Mouse (Mus musculus) limb, embryonic 15.5 days (tissue): ENCODE data around the gene Olfr54. TPM values are rescaled to one million over a fixed set of nuclear protein-coding genes. Genes with fewer than 3 reads are reported as not detected.
"Not testable (repeated sequence)": the region's sequence is repeated elsewhere in the genome, so short reads cannot be mapped to it uniquely, and the experiment has no call there.

ENCODE experiments used
- ATAC-seq: fragments of 200-750 bp; cut with Nextera tagmentation; 2 replicates; pipeline ENCODE4 v1.8.0; 2017; ENCODE audit warnings: low read depth, moderate TSS enrichment; ENCODE audit not compliant: insufficient number of reproducible peaks, low FRiP score, low TSS enrichment
- H3K27ac ChIP-seq: fragments of 300-500 bp; sonication (generic); 2 replicates; pipeline ENCODE4 v1.5.1; 2015; ENCODE audit warnings: moderate library complexity, mild to moderate bottlenecking, inconsistent platforms
- H3K27me3 ChIP-seq: fragments of 300-500 bp; sonication (generic); 2 replicates; pipeline ENCODE4 v1.6.1; 2015; ENCODE audit warnings: inconsistent platforms
- H3K36me3 ChIP-seq: fragments of 300-500 bp; sonication (generic); 2 replicates; pipeline ENCODE4 v1.6.1; 2015; ENCODE audit warnings: inconsistent platforms
- H3K4me1 ChIP-seq: fragments of 300-500 bp; sonication (generic); 2 replicates; pipeline ENCODE4 v1.6.1; 2015; ENCODE audit warnings: inconsistent platforms
- H3K4me2 ChIP-seq: fragments of 300-500 bp; sonication (generic); 2 replicates; pipeline ENCODE4 v1.6.1; 2015; ENCODE audit warnings: mild to moderate bottlenecking, inconsistent platforms
- H3K4me3 ChIP-seq: fragments of 300-500 bp; sonication (generic); 2 replicates; pipeline ENCODE4 v1.5.1; 2015; ENCODE audit warnings: mild to moderate bottlenecking, inconsistent platforms
- H3K9ac ChIP-seq: fragments of 300-500 bp; sonication (generic); 2 replicates; pipeline ENCODE4 v1.6.1; 2015; ENCODE audit warnings: inconsistent platforms
- H3K9me3 ChIP-seq: fragments of 300-500 bp; sonication (generic); 2 replicates; pipeline ENCODE4 v1.6.1; 2016; ENCODE audit warnings: inconsistent platforms
- WGBS: fragments of 180-500 bp; shearing (Covaris S2); methylation state at CpG from one replicate; pipeline ENCODE4 v1.1.7; 2015; 5-methylcytosine and 5-hydroxymethylcytosine counted together
- polyA plus RNA-seq: library from polyadenylated mRNA; unstranded; fragments of >200 nt; fragmentation: Nextera tagmentation; extraction: Ambion mirVana; gene quantifications from 2 replicates; pipeline ENCODE4 v1.2.1, GENCODE M21; 2015

The Olfr54 gene
- polyA plus RNA-seq, 1 experiment from 2014 or later = not detected

DNA sequence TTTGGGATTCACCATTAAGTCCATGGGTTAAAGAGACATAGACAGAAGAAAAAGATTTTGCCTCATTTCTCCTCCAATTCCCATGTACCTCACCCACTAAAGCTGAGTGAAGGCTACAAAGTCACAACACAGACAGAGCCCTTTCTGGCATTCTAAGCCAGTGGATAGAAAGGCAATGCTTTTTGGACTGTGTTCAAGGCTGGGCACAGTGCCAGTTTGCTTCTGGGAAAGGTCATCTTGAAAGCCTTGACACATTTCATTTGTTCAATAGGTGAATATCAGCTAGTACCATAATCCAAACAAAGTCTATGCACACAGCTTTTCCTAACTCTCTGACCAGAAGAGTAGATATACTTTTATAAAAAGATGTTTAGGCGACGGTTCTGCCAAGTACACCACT, 21.9 kb downstream of the Olfr54 start:
- Histone ChIP-seq H3K27ac (no peak overlapping the region), H3K4me3 (no peak overlapping the region), H3K9me3 (no peaks in the 10 kb centered on the region), H3K9ac (no peak overlapping the region), H3K27me3 (no peaks in the 10 kb centered on the region), H3K4me2 (no peak overlapping the region), H3K36me3 (no peaks in the 10 kb centered on the region), H3K4me1 (no peaks in the 10 kb centered on the region)
- ATAC-seq = no peak
- 89% methylated on average over 2 of the region's 2 CpGs for WGBS

DNA sequence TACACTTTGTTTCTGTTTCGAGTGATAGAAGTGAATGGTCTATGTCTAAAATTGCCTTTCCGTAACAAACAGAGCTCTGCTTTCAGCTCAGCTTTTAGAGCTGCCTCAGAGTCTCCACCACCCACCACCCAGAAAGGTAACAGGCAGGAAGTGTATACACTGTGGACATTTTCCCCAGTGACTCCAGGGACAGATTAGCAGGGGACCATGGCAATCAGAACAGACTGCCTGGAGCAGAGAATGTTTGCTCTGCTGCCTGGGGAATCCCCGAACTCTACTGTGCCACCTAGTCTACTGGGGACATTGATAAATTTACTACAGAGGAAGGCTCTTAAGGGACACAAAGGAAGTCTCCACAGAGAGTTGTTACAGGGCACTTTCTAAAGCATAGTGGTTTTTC, 30.7 kb downstream of the Olfr54 start:
- H3K36me3 ChIP-seq, ATAC-seq, H3K27me3 ChIP-seq, H3K4me1 ChIP-seq, H3K27ac ChIP-seq, H3K9me3 ChIP-seq, H3K9ac ChIP-seq, H3K4me2 ChIP-seq, H3K4me3 ChIP-seq: not testable (repeated sequence)
- 67% methylated on average over 3 of the region's 3 CpGs for WGBS

DNA sequence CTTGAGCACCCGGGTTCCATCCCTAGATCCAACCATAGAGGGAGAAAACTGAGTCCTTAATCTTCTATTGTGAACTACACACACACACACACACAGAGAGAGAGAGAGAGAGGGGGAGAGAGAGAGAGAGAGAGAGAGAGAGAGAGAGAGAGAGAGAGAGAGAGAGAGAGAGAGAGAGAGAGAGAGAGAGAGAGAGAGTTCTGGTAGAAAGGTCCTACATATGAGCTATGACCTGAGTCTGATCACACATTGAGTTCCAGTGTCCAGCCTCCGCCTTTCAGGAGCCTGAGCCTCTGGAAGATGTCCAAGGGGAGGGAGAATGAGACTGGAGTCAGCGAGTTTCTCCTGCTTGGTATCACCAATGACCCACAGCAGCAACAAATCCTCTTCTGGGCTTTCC, 33.8 kb downstream of the Olfr54 start, which contains the start of gene Olfr1375:
TSS of gene Olfr1375 (plus strand) at position 301 of the 400 bp plus-strand sequence.
- not testable (repeated sequence) for H3K36me3 ChIP-seq, H3K4me3 ChIP-seq, H3K27me3 ChIP-seq, H3K9ac ChIP-seq, H3K9me3 ChIP-seq, H3K27ac ChIP-seq, H3K4me1 ChIP-seq, ATAC-seq, H3K4me2 ChIP-seq
- 75% methylated on average over 3 of the region's 3 CpGs for WGBS

DNA sequence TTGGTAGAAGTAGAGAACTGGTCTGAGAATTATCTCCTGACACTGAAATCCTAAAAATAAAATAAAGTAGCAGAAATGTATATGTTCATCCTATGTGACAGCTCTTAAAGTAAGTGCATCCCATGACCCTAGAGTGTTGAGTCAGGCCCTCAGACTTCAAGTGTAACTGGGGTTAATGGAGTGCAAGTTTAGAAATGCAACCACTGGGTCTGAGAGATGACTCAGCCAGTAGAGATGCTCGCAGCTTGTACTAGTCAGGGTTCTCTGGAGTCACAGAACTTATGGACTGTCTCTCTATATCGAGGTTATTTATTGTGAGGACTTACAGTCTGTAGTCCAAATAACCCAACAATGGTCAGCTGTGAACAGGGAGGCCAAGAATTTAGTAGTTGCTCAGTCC, 37.6 kb downstream of the Olfr54 start:
- Histone ChIP-seq H3K4me3 (no peak overlapping the region), H3K4me2 (no peak overlapping the region), H3K36me3 (no peaks in the 10 kb centered on the region), H3K9ac (no peak overlapping the region), H3K4me1 (no peaks in the 10 kb centered on the region), H3K27me3 (no peaks in the 10 kb centered on the region), H3K27ac (no peak overlapping the region), H3K9me3 (no peaks in the 10 kb centered on the region)
- no peak for ATAC-seq
- 62% methylated on average over 2 of the region's 2 CpGs for WGBS

DNA sequence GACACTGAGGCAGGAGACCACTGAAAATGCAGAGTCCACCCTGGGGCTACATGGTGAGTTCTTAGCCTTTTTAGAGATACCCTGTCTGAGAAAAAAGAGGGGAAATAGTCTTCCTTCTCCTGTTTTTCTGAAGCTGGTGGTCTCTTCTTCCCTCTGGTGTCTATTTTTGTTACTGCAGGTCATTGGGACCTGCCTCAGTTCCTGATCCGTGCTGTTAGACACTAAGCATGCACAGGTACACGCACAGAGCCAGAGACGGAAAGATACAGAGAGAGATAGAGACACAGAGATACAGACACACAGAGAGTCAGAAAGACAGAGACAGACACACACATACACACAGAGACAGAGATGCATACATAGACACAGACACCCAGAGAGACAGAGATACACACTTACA, 39.2 kb downstream of the Olfr54 start:
- ATAC-seq = no peak
- Histone ChIP-seq H3K27ac (no peak overlapping the region), H3K4me3 (no peak overlapping the region), H3K9ac (no peak overlapping the region), H3K4me2 (no peak overlapping the region), H3K9me3 (no peaks in the 10 kb centered on the region), H3K4me1 (no peaks in the 10 kb centered on the region), H3K27me3 (no peaks in the 10 kb centered on the region), H3K36me3 (no peaks in the 10 kb centered on the region)
- whole genome bisulfite sequencing = 61% methylated on average over 3 of the region's 3 CpGs

DNA sequence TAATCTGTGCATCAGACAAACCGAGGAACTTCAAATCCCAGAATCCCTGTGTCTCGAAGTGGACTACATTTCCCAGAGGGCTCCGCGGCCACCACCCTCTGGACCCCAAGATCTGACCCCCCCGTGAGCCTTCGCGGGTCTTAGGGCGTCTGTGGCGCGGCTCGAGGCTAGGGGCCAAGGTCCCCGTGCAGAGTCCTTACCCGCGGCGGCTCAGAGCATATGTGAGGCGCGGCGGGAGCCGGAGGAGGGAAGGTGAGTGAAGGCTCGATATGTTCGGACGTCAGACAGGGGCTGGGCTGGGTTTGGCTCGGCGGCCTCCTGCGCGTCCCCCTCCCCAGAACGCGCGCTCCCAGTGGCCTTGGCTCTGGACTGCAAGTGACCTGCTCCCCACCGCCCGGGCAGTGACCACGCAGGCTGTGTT, 45.1 kb downstream of the Olfr54 start, which contains the start of gene Zfp354a:
TSS of gene Zfp354a (plus strand) at position 107 of the 421 bp plus-strand sequence.
- Histone ChIP-seq H3K9me3 (no peaks in the 10 kb centered on the region), H3K27ac (0 out of 2 replicates have a peak within 1 kb of the TSS, but pooled peaks have one; percentile 67), H3K4me2 (peak within 1 kb of the TSS; percentile 69), H3K36me3 (peaks cover 9% of the 10 kb centered on the region; the same call in 1 of the 2 replicates), H3K9ac (peak within 1 kb of the TSS; percentile 55), H3K4me3 (peak within 1 kb of the TSS; percentile 62), H3K4me1 (peaks cover 9% of the 10 kb centered on the region), H3K27me3 (no peaks in the 10 kb centered on the region)
- ATAC-seq = peak; percentile 85
- under 1% methylated on average over 32 of the region's 32 CpGs for WGBS

DNA sequence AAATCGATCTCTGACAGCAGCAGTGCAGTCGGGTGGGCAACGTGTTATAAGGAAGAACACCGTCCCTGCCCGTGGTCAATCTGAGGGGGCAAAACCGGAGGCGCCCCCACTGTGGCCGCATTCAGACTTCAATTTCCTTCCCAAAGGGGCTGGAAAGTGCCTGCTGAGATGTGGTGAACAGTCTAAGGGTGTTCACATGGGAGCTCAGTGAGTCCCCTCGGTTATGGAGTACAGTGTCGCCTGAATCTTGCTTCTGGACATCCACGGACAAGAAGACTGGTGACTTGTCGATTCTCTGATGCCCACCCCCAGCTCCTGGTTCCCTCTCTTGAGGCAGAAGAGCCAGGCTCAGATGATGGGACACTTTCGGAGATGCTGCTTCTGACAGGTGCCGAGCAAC, 45.6 kb downstream of the Olfr54 start:
- Histone ChIP-seq H3K27me3 (no peaks in the 10 kb centered on the region), H3K4me1 (peaks cover 9% of the 10 kb centered on the region), H3K27ac (no peak overlapping the region), H3K36me3 (peaks cover 9% of the 10 kb centered on the region; the same call in 1 of the 2 replicates), H3K9me3 (no peaks in the 10 kb centered on the region), H3K9ac (peak overlapping the region; percentile 55), H3K4me3 (peak overlapping the region; percentile 62), H3K4me2 (peak overlapping the region; percentile 69)
- WGBS = 13% methylated on average over 14 of the region's 14 CpGs
- ATAC-seq = no peak

DNA sequence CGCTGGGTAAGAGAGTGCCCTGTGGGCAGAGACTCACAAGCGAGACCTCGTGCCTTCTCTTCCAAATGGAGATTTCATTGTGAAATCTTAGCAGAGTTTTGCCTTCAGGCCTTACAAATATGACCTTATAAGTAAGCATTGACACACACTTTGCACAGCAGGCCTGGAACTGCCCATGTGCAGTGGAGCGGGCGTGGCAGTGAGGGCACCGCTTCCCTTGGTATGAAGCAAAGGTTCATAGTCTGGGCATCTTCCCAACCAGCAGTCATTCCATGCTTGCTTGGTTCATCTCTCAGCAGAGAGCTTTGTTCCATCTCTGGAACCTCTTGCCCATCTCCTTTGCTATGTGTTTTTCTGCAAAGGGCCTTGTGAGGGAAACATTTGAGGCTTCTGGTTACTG, 46.9 kb downstream of the Olfr54 start:
- Histone ChIP-seq H3K27me3 (no peaks in the 10 kb centered on the region), H3K36me3 (peaks cover 14% of the 10 kb centered on the region), H3K27ac (no peak overlapping the region), H3K4me1 (peaks cover 9% of the 10 kb centered on the region), H3K4me2 (no peak overlapping the region), H3K9ac (no peak overlapping the region), H3K9me3 (no peaks in the 10 kb centered on the region), H3K4me3 (no peak overlapping the region)
- 92% methylated on average over 6 of the region's 6 CpGs for WGBS
- no peak for ATAC-seq

DNA sequence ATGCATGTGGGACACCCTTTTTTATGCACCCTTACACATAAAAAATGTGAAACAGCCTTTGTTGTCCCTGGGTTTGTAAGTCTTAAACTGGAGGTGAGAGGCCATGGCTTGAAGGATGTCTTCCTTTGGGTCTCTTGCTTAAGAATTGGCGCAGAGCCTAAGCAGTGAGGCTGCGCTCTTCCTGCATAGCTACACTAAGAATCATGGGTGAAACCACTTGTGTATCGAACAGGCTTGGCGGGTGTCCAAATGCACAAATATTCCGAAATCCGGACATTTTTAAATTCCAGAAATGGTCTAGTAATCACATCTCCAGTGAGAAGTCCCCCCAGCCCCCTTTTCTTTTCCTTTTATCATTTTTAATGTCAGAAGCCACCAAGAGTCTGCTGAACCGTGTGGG, 49.2 kb downstream of the Olfr54 start:
- Histone ChIP-seq H3K9ac (no peak overlapping the region), H3K36me3 (peaks cover 34% of the 10 kb centered on the region), H3K27me3 (no peaks in the 10 kb centered on the region), H3K4me3 (no peak overlapping the region), H3K4me1 (peaks cover 9% of the 10 kb centered on the region), H3K27ac (no peak overlapping the region), H3K4me2 (no peak overlapping the region), H3K9me3 (no peaks in the 10 kb centered on the region)
- WGBS = 75% methylated on average over 7 of the region's 7 CpGs
- no peak for ATAC-seq

DNA sequence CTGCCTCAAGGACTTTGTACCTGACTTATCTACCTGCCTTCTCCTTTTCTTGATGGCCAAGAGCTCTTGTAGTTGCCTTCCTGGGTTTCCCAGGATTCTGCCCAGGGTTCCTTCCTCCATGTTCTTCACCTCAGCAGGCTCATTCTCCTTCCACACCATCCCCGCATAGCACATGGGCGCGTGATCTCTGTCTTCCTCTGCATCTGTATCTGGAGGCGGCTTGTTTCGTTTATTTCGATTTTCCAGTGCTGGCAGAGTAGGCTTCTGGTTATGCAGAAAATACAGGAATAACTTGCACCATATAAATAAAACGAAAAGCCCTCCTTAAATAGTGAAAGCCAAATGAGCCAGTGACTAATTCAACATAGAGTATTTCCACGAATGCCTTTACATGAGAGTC, 49.8 kb downstream of the Olfr54 start:
- no peak overlapping the region for H3K4me3 ChIP-seq
- 0 out of 2 replicates have a peak, but pooled peaks cover 4% of the 10 kb centered on the region for H3K9me3 ChIP-seq
- H3K4me2 ChIP-seq = no peak overlapping the region
- H3K4me1 ChIP-seq = peaks cover 9% of the 10 kb centered on the region
- H3K27ac ChIP-seq = no peak overlapping the region
- 94% methylated on average over 8 of the region's 8 CpGs for WGBS
- no peaks in the 10 kb centered on the region for H3K27me3 ChIP-seq
- ATAC-seq = no peak
- no peak overlapping the region for H3K9ac ChIP-seq
- H3K36me3 ChIP-seq = peaks cover 40% of the 10 kb centered on the region

Other genes starting within 250 kb of the Olfr54 start
- 43.6 and 51.0 TPM in 2 replicates for gene Zfp354c, start 186.5 kb upstream of the Olfr54 start, polyA plus RNA-seq
- 0.71 and 0.77 TPM in 2 replicates for gene Zfp879, start 172.7 kb upstream of the Olfr54 start, polyA plus RNA-seq
- gene Grm6, start 163.6 kb upstream of the Olfr54 start, polyA plus RNA-seq = 0.32 and 0.62 TPM in 2 replicates
- gene Zfp454, start 126.6 kb upstream of the Olfr54 start, polyA plus RNA-seq = 8.2 and 8.5 TPM in 2 replicates
- gene Zfp2, start 98.1 kb upstream of the Olfr54 start, polyA plus RNA-seq = 9.1 and 9.6 TPM in 2 replicates
- 1.3 and 1.9 TPM in 2 replicates for gene Zfp354b, start 82.6 kb upstream of the Olfr54 start, polyA plus RNA-seq
- not detected in 2 replicates for gene 4933414I15Rik, start 70.5 kb upstream of the Olfr54 start, polyA plus RNA-seq
- gene Prop1, start 60.5 kb upstream of the Olfr54 start, polyA plus RNA-seq = not detected in 2 replicates
- gene Olfr1378, start 47.7 kb upstream of the Olfr54 start, polyA plus RNA-seq = not detected in 2 replicates
- not detected in 2 replicates for gene Olfr1377, start 32.3 kb upstream of the Olfr54 start, polyA plus RNA-seq
- not detected in 2 replicates for gene Olfr51, start 10.6 kb upstream of the Olfr54 start, polyA plus RNA-seq
- not detected in 2 replicates for gene Olfr1375, start 33.9 kb downstream of the Olfr54 start, polyA plus RNA-seq
- 8.3 TPM in 2 replicates for gene Zfp354a, start 45.0 kb downstream of the Olfr54 start, polyA plus RNA-seq
- gene Gm12569, start 206.2 kb downstream of the Olfr54 start, polyA plus RNA-seq = not detected in 2 replicates
- 115 and 119 TPM in 2 replicates for gene Clk4, start 247.5 kb downstream of the Olfr54 start, polyA plus RNA-seq
- 0.33 and 0.50 TPM in 2 replicates for gene BC049762, start 248.8 kb downstream of the Olfr54 start, polyA plus RNA-seq